Mouse (Mus musculus) naive thymus-derived CD4-positive, alpha-beta T cell, adult 2 months (primary cell): ENCODE results near the gene Hus1.
A peak's percentile ranks its signal among the peaks of the same experiment; 100 is the strongest.

Experiments used
- DNase-seq: peaks from one replicate; pipeline ENCODE4 v3.0.0-alpha.2; 2011; ENCODE audit warnings: low read depth

Hus1 gene

GRCm38 (mm10) chr11:9010853-9011339 lies at the start of gene Hus1:
Hus1 (minus strand) TSS chr11:9011191.
- peak; percentile 67 for DNase-seq

GRCm38 (mm10) chr11:9060484-9060883 lies 49.5 kb upstream of the Hus1 start:
- DNase-seq: no peak

- no peak for DNase-seq
These were observed 49.0 kb upstream of the Hus1 start for GRCm38 (mm10) chr11:9060029-9060428.

- DNase-seq: no peak
These were observed 46.7 kb upstream of the Hus1 start for GRCm38 (mm10) chr11:9057711-9058110.

DNA sequence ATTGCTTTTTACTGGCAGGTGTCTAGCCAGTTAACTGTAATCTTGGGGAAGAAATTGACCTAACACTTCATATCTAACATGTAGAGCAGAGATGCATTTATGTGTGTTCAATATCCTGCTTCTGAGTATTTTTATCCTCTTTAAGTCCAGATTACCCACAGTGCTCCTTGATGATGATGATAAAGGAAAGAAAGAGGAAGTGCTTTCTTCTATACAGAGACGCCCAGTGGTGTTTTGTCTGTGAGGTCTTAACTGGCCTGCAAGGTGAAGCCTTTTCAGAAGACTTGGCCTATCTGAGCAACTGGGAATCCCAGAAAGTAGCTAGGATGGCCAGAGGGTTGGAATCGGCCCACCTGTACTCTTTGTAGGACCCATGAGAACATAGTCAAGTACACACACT lies 45.9 kb upstream of the Hus1 start:
- DNase-seq: no peak

- DNase-seq: no peak
These were observed 40.9 kb upstream of the Hus1 start for GRCm38 (mm10) chr11:9051895-9052294.

GRCm38 (mm10) chr11:9050241-9050640 lies 39.2 kb upstream of the Hus1 start:
- no peak for DNase-seq

- DNase-seq: no peak
These were observed 37.7 kb upstream of the Hus1 start, which contains the start of gene Sun3 for GRCm38 (mm10) chr11:9048703-9049060. Sun3 (minus strand) TSS chr11:9048991.

- peak; percentile 3 for DNase-seq
These were observed 37.2 kb upstream of the Hus1 start, which contains the start of gene Gm11992 for GRCm38 (mm10) chr11:9048011-9048702. Gm11992 (plus strand) TSS chr11:9048594.

DNA sequence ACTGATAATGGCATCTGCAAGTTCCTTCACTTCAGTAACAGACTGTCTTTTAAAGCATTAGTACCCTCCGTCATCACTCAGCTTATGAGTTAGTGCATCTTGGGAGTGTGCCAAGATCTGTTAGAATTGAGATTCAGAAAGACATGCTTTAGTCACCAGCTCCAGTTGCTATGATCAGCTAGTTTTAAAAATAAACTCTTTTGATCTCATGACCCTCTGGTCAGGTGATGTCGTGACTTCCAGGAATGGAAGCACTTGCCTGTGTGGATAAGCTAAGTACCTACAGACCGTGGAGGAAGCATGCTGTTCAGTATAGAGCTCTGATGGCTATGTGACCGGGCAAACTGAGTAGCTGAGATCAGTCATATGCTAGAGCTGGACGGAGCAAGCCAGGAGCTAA lies 36.1 kb upstream of the Hus1 start:
- DNase-seq: no peak

- DNase-seq: no peak
These were observed 35.6 kb upstream of the Hus1 start for GRCm38 (mm10) chr11:9046546-9046945.

- no peak for DNase-seq
These were observed 20.5 kb upstream of the Hus1 start for GRCm38 (mm10) chr11:9031530-9031929.

DNA sequence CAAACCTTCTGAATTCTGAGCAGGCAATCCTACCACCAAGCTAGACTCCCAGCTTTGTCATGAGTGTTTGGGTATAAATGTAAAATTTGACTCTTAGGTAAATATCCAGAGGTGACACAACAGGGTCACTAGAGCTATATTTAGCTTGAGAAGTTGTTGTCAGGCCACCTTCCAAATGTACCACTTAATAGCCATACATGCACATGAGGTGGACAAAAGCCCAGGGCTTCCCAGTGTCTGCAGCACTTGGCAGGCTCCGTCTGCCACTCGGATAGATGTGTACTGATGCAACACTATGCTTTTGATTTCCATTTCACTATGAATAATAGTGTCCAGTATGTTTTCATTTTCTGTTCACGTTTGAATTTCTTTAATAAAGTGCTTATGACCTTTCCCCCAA lies 14.2 kb upstream of the Hus1 start:
- DNase-seq: no peak

GRCm38 (mm10) chr11:9024782-9025181 lies 13.8 kb upstream of the Hus1 start:
- no peak for DNase-seq

- DNase-seq: no peak
These were observed 9.2 kb upstream of the Hus1 start for GRCm38 (mm10) chr11:9020207-9020606.

DNA sequence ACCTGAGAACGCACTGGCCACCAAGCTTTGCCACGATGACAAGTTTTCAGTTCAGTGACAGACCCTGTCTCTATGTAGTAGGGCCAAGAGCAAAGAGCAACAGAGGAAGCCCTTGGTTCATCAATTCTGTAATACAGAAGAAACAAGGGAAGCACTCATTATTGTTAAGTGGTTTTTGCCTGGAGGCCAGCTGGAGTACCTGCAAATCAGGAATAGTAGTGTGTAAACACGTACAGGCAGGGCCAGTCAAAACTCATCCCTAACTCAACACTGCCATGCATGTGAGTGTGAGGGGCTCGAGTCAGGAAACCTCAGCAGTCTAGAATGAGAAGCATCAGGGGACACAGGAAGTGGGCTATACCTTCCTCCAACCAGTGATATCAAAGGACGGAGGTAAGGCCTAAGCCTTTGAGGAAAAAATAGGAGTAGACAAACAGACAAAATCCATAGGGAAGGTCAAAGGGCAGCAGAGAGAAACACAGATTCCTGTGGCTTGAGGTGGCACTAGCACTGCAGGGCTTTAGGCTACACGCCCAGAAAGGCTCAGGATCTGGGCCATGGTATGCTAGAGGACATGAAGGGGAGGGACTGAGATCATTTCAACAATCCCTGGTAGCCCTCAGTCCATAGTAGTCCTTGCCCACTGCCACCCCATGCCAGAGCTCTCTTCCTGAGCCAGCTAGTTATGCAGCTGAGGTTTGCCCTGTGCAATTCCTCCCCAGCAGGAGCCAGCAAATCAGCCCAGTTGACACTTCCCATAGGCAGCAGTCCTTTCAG lies 7.7 kb upstream of the Hus1 start:
- no peak for DNase-seq

- DNase-seq: no peak
These were observed 3.7 kb upstream of the Hus1 start for GRCm38 (mm10) chr11:9014740-9015139.

GRCm38 (mm10) chr11:9011348-9011747 lies 357 bp upstream of the Hus1 start:
- DNase-seq: no peak

- no peak for DNase-seq
These were observed 575 bp downstream of the Hus1 start for GRCm38 (mm10) chr11:9010416-9010815.

GRCm38 (mm10) chr11:9008761-9009160 lies 2.2 kb downstream of the Hus1 start:
- no peak for DNase-seq

- DNase-seq: no peak
These were observed 22.9 kb downstream of the Hus1 start for GRCm38 (mm10) chr11:8988084-8988483.

DNA sequence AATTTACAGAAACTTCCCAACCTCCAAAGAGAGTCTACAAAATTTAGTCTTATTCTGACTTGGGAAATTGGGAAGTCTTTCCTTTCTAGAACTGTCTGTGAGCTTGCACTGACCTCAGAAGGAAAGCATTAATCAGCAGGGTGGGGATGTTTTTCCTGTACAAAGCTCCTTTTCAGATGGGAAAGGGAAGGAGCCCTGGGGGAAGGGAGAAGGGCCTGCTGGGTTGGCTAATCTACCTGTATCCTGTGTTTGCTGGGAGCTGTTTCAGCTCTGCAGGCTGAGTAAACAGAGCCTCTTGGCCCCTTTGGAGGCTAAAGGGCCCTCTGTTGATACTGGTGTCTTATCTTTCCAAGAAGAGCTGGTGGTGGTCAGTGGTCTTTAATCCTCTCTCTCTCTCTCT lies 24.9 kb downstream of the Hus1 start:
- DNase-seq: no peak

- DNase-seq: peak; percentile 70
These were observed 27.6 kb downstream of the Hus1 start for GRCm38 (mm10) chr11:8983237-8983861.
